Mouse (Mus musculus): Measurements from ENCODE around the gene Phf11c. TPM values are rescaled to one million over a fixed set of nuclear protein-coding genes. Genes with fewer than 3 reads are reported as not detected.

Phf11c gene
- polyA plus RNA-seq (2012; rRNA removed), result 0.49 and 0.61 TPM in 2 replicates

GRCm38 (mm10) chr14:59395281-59395680 lies at the start of gene Phf11c:
Gene Phf11c (minus strand): TSS chr14:59395381.
- no peaks in the 10 kb centered on the region for H3K4me1 ChIP-seq (ENCODE audit: control insufficient read depth, insufficient read depth, low read length)
- no peak within 1 kb of the TSS for H3K27ac ChIP-seq (ENCODE audit: insufficient read depth, low read length)
- TF ChIP-seq CTCF (IDR thresholded peaks at IDR 0.05; ENCODE audit: extremely low read depth, insufficient read depth, low read length), result no peak
- no peak for TF ChIP-seq POLR2A (IDR thresholded peaks at IDR 0.05; ENCODE audit: extremely low read depth, insufficient read depth, low read length)
- no peak within 1 kb of the TSS for H3K4me3 ChIP-seq (ENCODE audit: insufficient read depth, low read length)

GRCm38 (mm10) chr14:59441472-59441805 lies 46.3 kb upstream of the Phf11c start:
- TF ChIP-seq CTCF (IDR thresholded peaks at IDR 0.05; ENCODE audit: extremely low read depth, insufficient read depth, low read length) (no peak), POLR2A (IDR thresholded peaks at IDR 0.05; ENCODE audit: extremely low read depth, insufficient read depth, low read length) (no peak)
- H3K4me3 ChIP-seq (ENCODE audit: insufficient read depth, low read length), result peak overlapping the region; percentile 65
- peaks cover 2% of the 10 kb centered on the region; the same call in 1 of the 2 replicates for H3K4me1 ChIP-seq (ENCODE audit: control insufficient read depth, insufficient read depth, low read length)
- no peak overlapping the region for H3K27ac ChIP-seq (ENCODE audit: insufficient read depth, low read length)

GRCm38 (mm10) chr14:59440558-59441471 lies 45.6 kb upstream of the Phf11c start, which contains the start of the genes Setdb2 and Cab39l:
Gene Setdb2 (minus strand): TSS chr14:59440884.
Gene Cab39l (plus strand): TSS chr14:59440972.
- peak within 1 kb of the TSS; percentile 65 for H3K4me3 ChIP-seq (ENCODE audit: insufficient read depth, low read length)
- TF ChIP-seq POLR2A (IDR thresholded peaks at IDR 0.05; ENCODE audit: extremely low read depth, insufficient read depth, low read length) (peak; percentile 80), CTCF (IDR thresholded peaks at IDR 0.05; ENCODE audit: extremely low read depth, insufficient read depth, low read length) (no peak)
- H3K4me1 ChIP-seq (ENCODE audit: control insufficient read depth, insufficient read depth, low read length), result peaks cover 2% of the 10 kb centered on the region; the same call in 1 of the 2 replicates
- 0 out of 2 replicates have a peak within 1 kb of the TSS, but pooled peaks have one; percentile 22 for H3K27ac ChIP-seq (ENCODE audit: insufficient read depth, low read length)

- Histone ChIP-seq H3K27ac (ENCODE audit: insufficient read depth, low read length) (no peak overlapping the region), H3K4me1 (ENCODE audit: control insufficient read depth, insufficient read depth, low read length) (peaks cover 2% of the 10 kb centered on the region; the same call in 1 of the 2 replicates), H3K4me3 (ENCODE audit: insufficient read depth, low read length) (peak overlapping the region; percentile 65)
- TF ChIP-seq POLR2A (IDR thresholded peaks at IDR 0.05; ENCODE audit: extremely low read depth, insufficient read depth, low read length), result no peak
- no peak for TF ChIP-seq CTCF (IDR thresholded peaks at IDR 0.05; ENCODE audit: extremely low read depth, insufficient read depth, low read length)
These were observed 44.9 kb upstream of the Phf11c start for GRCm38 (mm10) chr14:59440039-59440438.

GRCm38 (mm10) chr14:59438505-59438904 lies 43.3 kb upstream of the Phf11c start:
- Histone ChIP-seq H3K27ac (ENCODE audit: insufficient read depth, low read length) (no peak overlapping the region), H3K4me1 (ENCODE audit: control insufficient read depth, insufficient read depth, low read length) (peaks cover 2% of the 10 kb centered on the region; the same call in 1 of the 2 replicates), H3K4me3 (ENCODE audit: insufficient read depth, low read length) (no peak overlapping the region)
- no peak for TF ChIP-seq CTCF (IDR thresholded peaks at IDR 0.05; ENCODE audit: extremely low read depth, insufficient read depth, low read length)
- TF ChIP-seq POLR2A (IDR thresholded peaks at IDR 0.05; ENCODE audit: extremely low read depth, insufficient read depth, low read length), result no peak

- TF ChIP-seq CTCF (IDR thresholded peaks at IDR 0.05; ENCODE audit: extremely low read depth, insufficient read depth, low read length), result no peak
- TF ChIP-seq POLR2A (IDR thresholded peaks at IDR 0.05; ENCODE audit: extremely low read depth, insufficient read depth, low read length), result no peak
- no peak overlapping the region for H3K27ac ChIP-seq (ENCODE audit: insufficient read depth, low read length)
- peaks cover 2% of the 10 kb centered on the region; the same call in 1 of the 2 replicates for H3K4me1 ChIP-seq (ENCODE audit: control insufficient read depth, insufficient read depth, low read length)
- no peak overlapping the region for H3K4me3 ChIP-seq (ENCODE audit: insufficient read depth, low read length)
These were observed 42.2 kb upstream of the Phf11c start for GRCm38 (mm10) chr14:59437398-59437797.

GRCm38 (mm10) chr14:59435206-59435605 lies 40.0 kb upstream of the Phf11c start:
- no peak for TF ChIP-seq POLR2A (IDR thresholded peaks at IDR 0.05; ENCODE audit: extremely low read depth, insufficient read depth, low read length)
- no peak for TF ChIP-seq CTCF (IDR thresholded peaks at IDR 0.05; ENCODE audit: extremely low read depth, insufficient read depth, low read length)
- Histone ChIP-seq H3K4me1 (ENCODE audit: control insufficient read depth, insufficient read depth, low read length) (peaks cover 2% of the 10 kb centered on the region; the same call in 1 of the 2 replicates), H3K4me3 (ENCODE audit: insufficient read depth, low read length) (no peak overlapping the region), H3K27ac (ENCODE audit: insufficient read depth, low read length) (no peak overlapping the region)

- Histone ChIP-seq H3K27ac (ENCODE audit: insufficient read depth, low read length) (no peak overlapping the region), H3K4me3 (ENCODE audit: insufficient read depth, low read length) (no peak overlapping the region), H3K4me1 (ENCODE audit: control insufficient read depth, insufficient read depth, low read length) (no peaks in the 10 kb centered on the region)
- TF ChIP-seq CTCF (IDR thresholded peaks at IDR 0.05; ENCODE audit: extremely low read depth, insufficient read depth, low read length) (no peak), POLR2A (IDR thresholded peaks at IDR 0.05; ENCODE audit: extremely low read depth, insufficient read depth, low read length) (no peak)
These were observed 38.7 kb upstream of the Phf11c start for GRCm38 (mm10) chr14:59433902-59434301.

GRCm38 (mm10) chr14:59430556-59430955 lies 35.4 kb upstream of the Phf11c start:
- no peak overlapping the region for H3K4me3 ChIP-seq (ENCODE audit: insufficient read depth, low read length)
- H3K4me1 ChIP-seq (ENCODE audit: control insufficient read depth, insufficient read depth, low read length), result no peaks in the 10 kb centered on the region
- TF ChIP-seq CTCF (IDR thresholded peaks at IDR 0.05; ENCODE audit: extremely low read depth, insufficient read depth, low read length) (no peak), POLR2A (IDR thresholded peaks at IDR 0.05; ENCODE audit: extremely low read depth, insufficient read depth, low read length) (no peak)
- no peak overlapping the region for H3K27ac ChIP-seq (ENCODE audit: insufficient read depth, low read length)

Data from cortical plate, adult 2 months (tissue).